Mouse (Mus musculus) small intestine, adult 2 months (tissue): ENCODE results near the gene Col28a1. TPM values are rescaled to one million over a fixed set of nuclear protein-coding genes. Genes with fewer than 3 reads are reported as not detected.

ENCODE experiments used
- H3K27ac ChIP-seq: fragments of 200-500 bp; 2 replicates; pipeline ENCODE4 v1.5.1; 2012; ENCODE audit warnings: low read depth, low read length, control low read depth, inconsistent platforms; ENCODE audit not compliant: insufficient read depth
- H3K27me3 ChIP-seq: fragments of 200-500 bp; 2 replicates; pipeline ENCODE4 v1.6.1; 2012; ENCODE audit warnings: mild to moderate bottlenecking, moderate library complexity, low read length, inconsistent platforms; ENCODE audit not compliant: control insufficient read depth, insufficient read depth
- H3K36me3 ChIP-seq: fragments of 200-500 bp; 2 replicates; pipeline ENCODE4 v1.6.1; 2012; ENCODE audit warnings: mild to moderate bottlenecking, low read length, control low read depth, inconsistent platforms; ENCODE audit not compliant: control insufficient read depth, insufficient read depth
- H3K4me1 ChIP-seq: fragments of 200-500 bp; 2 replicates; pipeline ENCODE4 v1.6.1; 2012; ENCODE audit warnings: low read length, inconsistent platforms, mixed read lengths; ENCODE audit not compliant: control insufficient read depth, insufficient read depth, insufficient read length
- H3K4me3 ChIP-seq: fragments of 200-500 bp; 2 replicates; pipeline ENCODE4 v1.5.1; 2012; ENCODE audit warnings: low read depth, mild to moderate bottlenecking, control low read depth, inconsistent platforms, low read length, moderate library complexity
- CTCF ChIP-seq: fragments of 200-500 bp; IDR thresholded peaks from 2 replicates; pipeline ENCODE4 v1.5.1; 2012; ENCODE audit warnings: low read depth, mild to moderate bottlenecking, control low read depth, inconsistent platforms, low read length, moderate library complexity, mixed read lengths; ENCODE audit not compliant: insufficient replicate concordance, insufficient read length; ENCODE audit errors: extremely low read depth
- POLR2A ChIP-seq: fragments of 200-500 bp; IDR thresholded peaks from 2 replicates; pipeline ENCODE4 v1.6.1; 2012; ENCODE audit warnings: low read depth, mild to moderate bottlenecking, control low read depth, inconsistent platforms, low read length, moderate library complexity
- WGBS: fragments of 180-500 bp; shearing (Covaris S2); methylation state at CpG from one replicate; pipeline ENCODE4 v1.1.7; 2018; 5-methylcytosine and 5-hydroxymethylcytosine counted together
- polyA plus RNA-seq: library from polyadenylated mRNA; depleted of rRNA; stranded (reverse); fragments of >200 nt; gene quantifications from 2 replicates; pipeline ENCODE4 v1.2.3, GENCODE M21; 2012

Col28a1 gene
- polyA plus RNA-seq, 1 experiment, result 0.03 TPM

DNA sequence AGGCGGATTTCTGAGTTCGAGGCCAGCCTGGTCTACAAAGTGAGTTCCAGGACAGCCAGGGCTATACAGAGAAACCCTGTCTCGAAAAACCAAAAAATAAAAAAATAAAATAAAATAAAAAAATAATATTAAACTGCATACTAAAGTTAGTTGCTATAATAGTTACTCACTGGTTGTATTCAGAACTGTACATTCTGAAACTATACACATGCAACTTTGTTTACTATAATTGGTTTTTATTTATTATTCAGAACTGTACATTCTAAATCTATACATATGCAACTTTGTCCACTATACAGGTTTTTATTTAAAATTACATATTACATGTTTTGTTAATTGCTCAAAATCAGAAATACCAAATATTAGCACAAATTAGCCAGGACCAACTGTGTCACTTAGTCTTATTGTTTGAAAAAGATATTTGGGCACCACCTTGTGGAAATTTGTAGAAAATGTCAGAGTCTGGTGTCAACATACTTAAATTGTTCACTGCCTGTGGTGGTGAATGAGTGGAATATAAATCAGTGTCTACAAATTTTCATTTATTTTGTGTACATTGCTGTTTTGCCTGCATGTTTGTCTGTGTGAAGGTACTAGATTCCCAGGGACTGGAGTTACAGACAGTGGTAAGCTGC lies 3.7 kb downstream of the Col28a1 start:
- Histone ChIP-seq H3K4me1 (no peaks in the 10 kb centered on the region), H3K4me3 (no peak overlapping the region), H3K36me3 (no peaks in the 10 kb centered on the region), H3K27me3 (no peaks in the 10 kb centered on the region), H3K27ac (no peak overlapping the region)
- no peak for TF ChIP-seq CTCF
- no peak for TF ChIP-seq POLR2A
- 90% methylated on average over 3 of the region's 3 CpGs for WGBS

DNA sequence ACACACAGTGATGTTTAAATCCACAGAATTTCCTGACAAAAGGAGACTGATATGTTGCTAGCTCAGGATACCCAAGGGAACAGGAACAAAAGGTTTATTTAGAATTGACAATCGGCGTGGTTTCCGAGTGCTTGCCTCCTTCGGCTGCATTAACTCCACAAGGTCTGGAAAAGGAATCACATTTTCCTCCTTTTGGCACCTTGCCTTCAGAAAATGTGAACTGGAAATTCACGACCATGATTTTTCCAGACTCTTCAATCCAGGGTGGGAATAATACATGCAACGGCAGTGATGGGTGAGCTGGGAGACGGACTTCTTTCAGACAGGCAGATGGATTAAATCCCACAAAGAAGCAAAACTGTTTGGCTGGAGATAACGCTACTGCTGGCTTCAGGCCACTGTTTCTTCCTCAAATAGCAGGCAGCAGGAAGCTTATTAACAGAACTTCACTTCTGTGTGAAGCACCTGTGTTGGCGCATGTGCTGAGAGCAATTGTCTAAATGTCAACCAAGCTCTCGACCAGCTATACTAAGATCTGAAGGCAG lies 13.9 kb downstream of the Col28a1 start:
- Histone ChIP-seq H3K4me1 (no peaks in the 10 kb centered on the region), H3K27me3 (no peaks in the 10 kb centered on the region), H3K4me3 (no peak overlapping the region), H3K36me3 (no peaks in the 10 kb centered on the region), H3K27ac (no peak overlapping the region)
- TF ChIP-seq CTCF (no peak), POLR2A (no peak)
- WGBS, result 31% methylated on average over 10 of the region's 10 CpGs

DNA sequence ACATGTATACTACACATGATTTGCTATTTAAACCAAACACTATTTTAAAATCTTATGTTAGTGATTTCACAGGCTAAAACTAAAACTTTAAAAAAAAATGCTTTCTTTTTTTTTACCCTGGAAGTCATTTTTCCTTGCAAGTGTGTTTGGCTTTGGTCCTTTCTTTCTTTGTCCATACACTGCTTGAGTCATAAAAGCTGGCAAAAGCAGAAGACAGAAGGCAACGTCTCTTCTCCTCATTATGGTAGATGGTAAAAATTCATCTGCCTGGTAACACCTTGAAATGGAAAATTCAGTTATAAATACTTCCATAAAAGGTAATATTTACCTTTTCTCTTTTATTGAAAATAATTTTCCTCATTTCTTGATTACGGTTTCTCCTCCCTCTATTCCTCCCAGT lies 16.3 kb downstream of the Col28a1 start:
- WGBS, result 74% methylated on average over 2 of the region's 2 CpGs
- no peak for TF ChIP-seq POLR2A
- no peak for TF ChIP-seq CTCF
- H3K36me3 ChIP-seq, result no peaks in the 10 kb centered on the region

DNA sequence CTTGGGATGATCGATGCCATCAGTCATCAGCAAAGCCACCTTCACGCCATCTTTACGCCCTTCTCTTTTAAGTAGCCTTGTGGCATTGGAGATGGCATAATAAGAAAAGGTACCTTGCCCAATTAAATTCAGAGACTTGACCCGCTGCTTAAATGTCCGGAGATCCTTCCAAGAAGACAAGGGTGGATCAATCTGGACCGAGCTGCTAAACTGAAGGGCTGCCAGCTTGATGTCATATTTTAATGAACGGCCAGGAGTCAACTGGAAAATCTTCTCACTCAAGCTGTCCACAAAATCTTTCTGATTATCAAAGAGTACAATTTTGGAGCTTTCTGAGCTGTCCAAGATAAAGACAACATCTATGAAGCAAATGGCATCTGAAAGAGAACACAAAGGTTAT lies 17.1 kb downstream of the Col28a1 start:
- H3K36me3 ChIP-seq, result no peaks in the 10 kb centered on the region
- 93% methylated on average over 7 of the region's 7 CpGs for WGBS
- H3K27ac ChIP-seq, result no peak overlapping the region
- no peak for TF ChIP-seq POLR2A
- TF ChIP-seq CTCF, result no peak
- H3K27me3 ChIP-seq, result no peaks in the 10 kb centered on the region
- H3K4me1 ChIP-seq, result no peaks in the 10 kb centered on the region
- no peak overlapping the region for H3K4me3 ChIP-seq

More for the DNA sequence above, 16.3 kb downstream of the Col28a1 start:
- H3K4me1 ChIP-seq, result no peaks in the 10 kb centered on the region
- no peak overlapping the region for H3K27ac ChIP-seq
- no peak overlapping the region for H3K4me3 ChIP-seq
- no peaks in the 10 kb centered on the region for H3K27me3 ChIP-seq

DNA sequence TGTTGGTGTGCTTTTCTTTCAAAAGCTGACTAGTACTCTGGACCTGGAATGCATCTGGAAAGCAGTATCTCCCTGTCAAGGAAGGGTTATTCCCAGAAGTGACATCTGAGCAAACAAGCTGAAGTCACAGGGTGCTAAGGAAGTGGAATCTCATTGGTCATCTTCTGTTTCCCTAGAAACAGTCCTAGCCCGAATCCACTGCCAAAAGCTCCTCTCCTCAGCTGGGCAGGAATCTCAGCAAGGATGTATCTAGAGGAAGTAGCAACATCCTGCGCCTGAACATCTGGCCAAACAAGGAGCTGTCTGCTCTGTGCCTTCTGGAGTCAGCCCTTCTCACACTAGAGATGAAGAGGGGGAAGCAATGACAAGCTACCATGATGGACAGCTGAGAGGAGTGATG lies 18.4 kb downstream of the Col28a1 start:
- Histone ChIP-seq H3K27ac (no peak overlapping the region), H3K4me3 (no peak overlapping the region), H3K27me3 (no peaks in the 10 kb centered on the region), H3K36me3 (no peaks in the 10 kb centered on the region), H3K4me1 (no peaks in the 10 kb centered on the region)
- 57% methylated on average over 2 of the region's 2 CpGs for WGBS
- TF ChIP-seq CTCF (no peak), POLR2A (no peak)

DNA sequence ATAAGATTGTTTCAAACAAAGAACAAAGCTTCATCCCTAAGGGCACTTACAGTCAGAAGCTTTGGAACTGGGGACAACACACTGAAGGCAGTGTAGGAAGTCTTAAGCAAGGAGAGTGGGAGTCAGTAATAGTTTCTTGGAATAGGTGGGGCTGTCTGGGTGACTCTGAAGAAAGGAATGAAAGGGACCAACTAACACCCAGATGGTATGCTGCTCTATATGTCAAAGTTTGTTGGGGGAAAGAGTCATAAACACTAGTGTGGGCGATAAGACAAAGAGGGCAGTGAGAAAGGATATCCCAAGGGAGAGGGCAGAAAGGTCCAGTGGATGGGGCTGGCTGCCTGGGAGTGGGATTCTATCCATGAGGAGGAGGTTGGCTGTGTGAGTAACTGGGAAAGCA lies 20.3 kb downstream of the Col28a1 start:
- H3K27ac ChIP-seq, result no peak overlapping the region
- no peaks in the 10 kb centered on the region for H3K27me3 ChIP-seq
- H3K36me3 ChIP-seq, result no peaks in the 10 kb centered on the region
- H3K4me1 ChIP-seq, result no peaks in the 10 kb centered on the region
- no peak overlapping the region for H3K4me3 ChIP-seq
- TF ChIP-seq POLR2A, result no peak
- TF ChIP-seq CTCF, result no peak
- 72% methylated on average over 1 of the region's 1 CpGs for WGBS

DNA sequence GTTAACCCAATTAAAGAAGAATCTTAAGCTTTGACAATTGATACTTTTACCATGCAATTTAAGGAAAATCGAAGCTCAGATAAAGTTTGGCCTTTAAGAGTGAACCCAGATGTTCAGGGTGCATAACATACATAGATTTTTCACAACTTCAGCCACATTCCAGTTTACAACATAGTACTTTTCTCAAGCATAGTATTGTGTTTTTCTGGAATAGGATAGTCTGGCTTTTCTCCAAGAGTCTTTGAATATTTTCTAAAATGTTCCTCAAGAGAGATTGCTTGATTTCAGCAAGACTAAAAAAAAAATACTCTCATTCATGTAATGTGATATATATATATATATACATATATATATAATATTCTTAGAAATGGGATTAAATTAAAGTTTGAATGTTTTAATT lies 27.7 kb downstream of the Col28a1 start:
- no peak overlapping the region for H3K27ac ChIP-seq
- H3K4me3 ChIP-seq, result no peak overlapping the region
- no peaks in the 10 kb centered on the region for H3K4me1 ChIP-seq
- 40% methylated on average over 1 of the region's 1 CpGs for WGBS
- H3K36me3 ChIP-seq, result no peaks in the 10 kb centered on the region
- no peaks in the 10 kb centered on the region for H3K27me3 ChIP-seq
- TF ChIP-seq CTCF (no peak), POLR2A (no peak)
